Mouse (Mus musculus) spleen, adult 2 months (tissue): Measurements from ENCODE around the gene Cbfb.

ENCODE experiments used
- CTCF ChIP-seq: fragments of 200-500 bp; IDR thresholded peaks from 2 replicates; pipeline ENCODE4 v1.5.1; 2011; ENCODE audit warnings: mild to moderate bottlenecking, inconsistent platforms; ENCODE audit not compliant: insufficient read depth, insufficient read length, insufficient replicate concordance; ENCODE audit errors: extremely low read depth
- POLR2A ChIP-seq: fragments of 200-500 bp; IDR thresholded peaks from 2 replicates; pipeline ENCODE4 v1.6.1; 2011; ENCODE audit warnings: low read depth, low read length, inconsistent platforms

DNA sequence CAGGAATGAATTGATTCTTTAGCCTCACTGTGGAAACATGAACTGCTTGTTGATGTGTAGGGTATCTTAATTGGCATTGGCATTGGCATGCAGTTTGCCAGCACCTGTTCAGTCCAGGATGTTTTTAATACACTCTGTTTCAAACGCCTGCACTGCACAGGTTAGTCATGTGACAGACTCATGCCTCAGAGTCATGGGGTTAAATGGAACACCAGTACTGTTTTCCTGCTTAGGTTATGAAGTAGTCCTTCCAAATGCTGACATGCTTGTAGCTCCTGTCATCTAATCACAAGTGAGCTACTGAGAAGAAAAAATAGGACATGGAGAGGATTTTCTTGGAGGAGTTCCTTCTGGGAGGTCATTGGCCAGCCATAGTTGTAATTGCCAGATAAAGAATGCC, 64.7 kb downstream of the Cbfb start:
- TF ChIP-seq CTCF = no peak
- no peak for TF ChIP-seq POLR2A
